14 mouse cellular contexts compared by ENCODE assay signal in genomic region chr9:110633882-110634281, GRCm38 (mm10).
"Had no signal": no experiment of that assay in that cellular context is flagged by ENCODE, and none has a peak within 500 bp of the region (broad histone marks: within the 10 kb centered on the region; RNA-seq: fewer than 3 reads in every experiment).

No protein-coding gene starts in this region.

- H3K4me1 ChIP-seq: liver, embryonic 13.5 days had no signal

- H3K27ac ChIP-seq: limb, embryonic 12.5 days; liver, embryonic 13.5 days; neural tube, embryonic 12.5 days; stomach, embryonic 15.5 days had no signal

- H3K4me2 ChIP-seq: limb, embryonic 12.5 days; liver, embryonic 13.5 days; neural tube, embryonic 12.5 days; stomach, embryonic 15.5 days had no signal

- H3K9me3 ChIP-seq: limb, embryonic 12.5 days; liver, embryonic 13.5 days; neural tube, embryonic 12.5 days; stomach, embryonic 15.5 days had no signal

- H3K27me3 ChIP-seq: liver, embryonic 13.5 days had no signal

- H3K4me3 ChIP-seq: limb, embryonic 12.5 days; liver, embryonic 13.5 days; myocyte; neural tube, embryonic 12.5 days; stomach, embryonic 15.5 days had no signal

- H3K36me3 ChIP-seq: limb, embryonic 12.5 days; neural tube, embryonic 12.5 days had no signal

- DNase-seq: liver; liver, embryonic 13.5 days; lung, adult 2 months; lung, postnatal 36 days; midbrain, embryonic 14.5 days; thymus, postnatal 14 days had no signal

- H3K9ac ChIP-seq: limb, embryonic 12.5 days; liver, embryonic 13.5 days; neural tube, embryonic 12.5 days; stomach, embryonic 15.5 days had no signal

- ATAC-seq: hindbrain, embryonic 16.5 days; inflammation-experienced regulatory T-cells, adult 6 months; intestine, postnatal 0 days; lung, postnatal 0 days had no signal
